Mouse (Mus musculus): Measurements from ENCODE around the gene Jtb. TPM values are rescaled to one million over a fixed set of nuclear protein-coding genes. Genes with fewer than 3 reads are reported as not detected.
"Not testable (repeated sequence)": the region's sequence is repeated elsewhere in the genome, so short reads cannot be mapped to it uniquely, and the experiment has no call there.

The Jtb gene
- total RNA-seq, 2 experiments from 2014 or later = 49.0 to 50.7 TPM

- no peak for DNase-seq (ENCODE audit: low spot score)
- intact Hi-C loops (cut with DNase I) = loop anchor here (5.0 kb wide), 1 partner anchor 41 kb away; no protein-coding TSS in a partner anchor
Observed at GRCm38 (mm10) chr3:90221123-90221522, 10.3 kb upstream of the Jtb start.

GRCm38 (mm10) chr3:90222455-90222854, 8.9 kb upstream of the Jtb start:
- DNase-seq (ENCODE audit: low spot score) = no peak
- intact Hi-C loops (cut with DNase I) = loop anchor here (5.0 kb wide), 1 partner anchor 40 kb away; no protein-coding TSS in a partner anchor

- no peak for DNase-seq (ENCODE audit: low spot score)
Observed at GRCm38 (mm10) chr3:90222941-90223340, 8.5 kb upstream of the Jtb start.

GRCm38 (mm10) chr3:90224331-90224730, 7.1 kb upstream of the Jtb start:
- intact Hi-C loops (cut with DNase I) = loop anchor here (5.0 kb wide), 1 partner anchor 38 kb away; no protein-coding TSS in a partner anchor
- DNase-seq (ENCODE audit: low spot score) = no peak

More at GRCm38 (mm10) chr3:90222941-90223340, 8.5 kb upstream of the Jtb start:
- intact Hi-C loops (cut with DNase I) = loop anchor here (5.0 kb wide), 1 partner anchor 39 kb away; no protein-coding TSS in a partner anchor

GRCm38 (mm10) chr3:90231075-90231474, 322 bp upstream of the Jtb start:
- intact Hi-C loops (cut with DNase I) = no loop called here
- DNase-seq (ENCODE audit: low spot score) = no peak

- no peak for DNase-seq (ENCODE audit: low spot score)
- intact Hi-C loops (cut with DNase I) = no loop called here
Observed at GRCm38 (mm10) chr3:90241251-90241650, 9.9 kb downstream of the Jtb start.

- intact Hi-C loops (cut with DNase I) = no loop called here
- no peak for DNase-seq (ENCODE audit: low spot score)
Observed at GRCm38 (mm10) chr3:90241669-90242358, 10.4 kb downstream of the Jtb start.

- intact Hi-C loops (cut with DNase I) = no loop called here
- no peak for DNase-seq (ENCODE audit: low spot score)
Observed at GRCm38 (mm10) chr3:90242984-90243775, 11.8 kb downstream of the Jtb start, which contains the start of gene Creb3l4. Gene Creb3l4, minus strand, starts transcription at chr3:90243512.

GRCm38 (mm10) chr3:90245406-90245805, 14.0 kb downstream of the Jtb start:
- intact Hi-C loops (cut with DNase I) = no loop called here
- no peak for DNase-seq (ENCODE audit: low spot score)

GRCm38 (mm10) chr3:90247630-90247959, 16.2 kb downstream of the Jtb start:
- intact Hi-C loops (cut with DNase I) = no loop called here
- no peak for DNase-seq (ENCODE audit: low spot score)

GRCm38 (mm10) chr3:90247960-90248745, 16.8 kb downstream of the Jtb start, which contains the start of gene Slc39a1:
Gene Slc39a1, plus strand, starts transcription at chr3:90248172.
- DNase-seq (ENCODE audit: low spot score) = peak; percentile 92
- intact Hi-C loops (cut with DNase I) = no loop called here

- DNase-seq (ENCODE audit: low spot score) = peak; percentile 45
- intact Hi-C loops (cut with DNase I) = no loop called here
Observed at GRCm38 (mm10) chr3:90248746-90249100, 17.3 kb downstream of the Jtb start.

GRCm38 (mm10) chr3:90250791-90251190, 19.4 kb downstream of the Jtb start:
- no peak for DNase-seq (ENCODE audit: low spot score)
- intact Hi-C loops (cut with DNase I) = no loop called here

- intact Hi-C loops (cut with DNase I); DNase-seq (ENCODE audit: low spot score): not testable (repeated sequence)
Observed at GRCm38 (mm10) chr3:90251731-90252226, 20.4 kb downstream of the Jtb start.

GRCm38 (mm10) chr3:90252659-90253058, 21.3 kb downstream of the Jtb start:
- DNase-seq (ENCODE audit: low spot score); intact Hi-C loops (cut with DNase I): not testable (repeated sequence)

GRCm38 (mm10) chr3:90253174-90253573, 21.8 kb downstream of the Jtb start:
- intact Hi-C loops (cut with DNase I); DNase-seq (ENCODE audit: low spot score): not testable (repeated sequence)

GRCm38 (mm10) chr3:90253653-90254418, 22.4 kb downstream of the Jtb start, which contains the start of gene Crtc2:
Gene Crtc2, plus strand, starts transcription at chr3:90254163.
- intact Hi-C loops (cut with DNase I) = no loop called here
- peak; percentile 94 for DNase-seq (ENCODE audit: low spot score)

- intact Hi-C loops (cut with DNase I) = no loop called here
- no peak for DNase-seq (ENCODE audit: low spot score)
Observed at GRCm38 (mm10) chr3:90254419-90255193, 23.2 kb downstream of the Jtb start.

GRCm38 (mm10) chr3:90255194-90255565, 23.8 kb downstream of the Jtb start:
- intact Hi-C loops (cut with DNase I) = no loop called here
- no peak for DNase-seq (ENCODE audit: low spot score)
